Mouse (Mus musculus) ES-Bruce4 (cell line): ENCODE data around the gene Acsm2. TPM values are rescaled to one million over a fixed set of nuclear protein-coding genes. Genes with fewer than 3 reads are reported as not detected.
"Not testable (repeated sequence)": the region's sequence is repeated elsewhere in the genome, so short reads cannot be mapped to it uniquely, and the experiment has no call there.

ENCODE experiments used
- H3K27ac ChIP-seq: 2 replicates; pipeline ENCODE4 v1.5.1; 2012; ENCODE audit warnings: low read length, inconsistent platforms; ENCODE audit not compliant: insufficient read depth
- H3K27me3 ChIP-seq: 2 replicates; pipeline ENCODE4 v1.6.1; 2012; ENCODE audit warnings: mild to moderate bottlenecking, low read length, inconsistent platforms; ENCODE audit not compliant: control insufficient read depth, poor library complexity, insufficient read depth, severe bottlenecking
- H3K36me3 ChIP-seq: 2 replicates; pipeline ENCODE4 v1.6.1; 2012; ENCODE audit warnings: inconsistent platforms, mild to moderate bottlenecking, low read length, moderate library complexity; ENCODE audit not compliant: control insufficient read depth, poor library complexity, insufficient read depth, severe bottlenecking
- H3K4me1 ChIP-seq: one replicate; pipeline ENCODE4 v1.8.1; 2011; ENCODE audit warnings: low read length; ENCODE audit not compliant: control insufficient read depth, insufficient read depth
- H3K4me3 ChIP-seq: 2 replicates; pipeline ENCODE4 v1.5.1; 2011; ENCODE audit warnings: low read depth, mild to moderate bottlenecking, low read length
- H3K9ac ChIP-seq: 2 replicates; pipeline ENCODE4 v1.6.1; 2012; ENCODE audit warnings: low read depth, mild to moderate bottlenecking, inconsistent platforms; ENCODE audit not compliant: poor library complexity, severe bottlenecking
- H3K9me3 ChIP-seq: replicated peaks from 2 replicates; pipeline ENCODE4 v1.6.1; 2012; ENCODE audit warnings: mild to moderate bottlenecking, low read length, inconsistent platforms; ENCODE audit not compliant: control insufficient read depth, poor library complexity, insufficient read depth, severe bottlenecking
- CTCF ChIP-seq: IDR thresholded peaks from one replicate; pipeline ENCODE4 v1.8.1; 2011; ENCODE audit warnings: low read depth, low read length
- EP300 ChIP-seq: IDR thresholded peaks from 2 replicates; pipeline ENCODE4 v1.6.1; 2011; ENCODE audit warnings: low read depth, low read length; ENCODE audit not compliant: insufficient read depth
- POLR2A ChIP-seq: IDR thresholded peaks from one replicate; pipeline ENCODE4 v1.8.1; 2011; ENCODE audit warnings: low read length; ENCODE audit not compliant: insufficient read depth
- polyA plus RNA-seq: library from polyadenylated mRNA; stranded (reverse); fragments of >200 nt; gene quantifications from 2 replicates; pipeline ENCODE4 v1.2.4, GENCODE M21; 2011; ENCODE audit warnings: low read depth; ENCODE audit not compliant: missing spikeins, insufficient read depth, insufficient read length

Gene Acsm2
- polyA plus RNA-seq, 1 experiment, result not detected

- TF ChIP-seq CTCF, result no peak
- TF ChIP-seq POLR2A, result no peak
- no peak for TF ChIP-seq EP300
- Histone ChIP-seq H3K27ac (no peak overlapping the region), H3K4me3 (no peak overlapping the region), H3K9me3 (no peaks in the 10 kb centered on the region), H3K27me3 (no peaks in the 10 kb centered on the region), H3K9ac (no peak overlapping the region), H3K4me1 (no peaks in the 10 kb centered on the region), H3K36me3 (no peaks in the 10 kb centered on the region)
Measured at GRCm38 (mm10) chr7:119550471-119551222, 3.5 kb upstream of the Acsm2 start.

GRCm38 (mm10) chr7:119559789-119560451 is 5.8 kb downstream of the Acsm2 start:
- no peaks in the 10 kb centered on the region for H3K4me1 ChIP-seq
- H3K4me3 ChIP-seq, result no peak overlapping the region
- no peak overlapping the region for H3K9ac ChIP-seq
- no peaks in the 10 kb centered on the region for H3K27me3 ChIP-seq
- no peaks in the 10 kb centered on the region for H3K36me3 ChIP-seq
- H3K9me3 ChIP-seq, result no peaks in the 10 kb centered on the region
- no peak overlapping the region for H3K27ac ChIP-seq
- TF ChIP-seq CTCF (no peak), POLR2A (no peak), EP300 (no peak)

- no peak for TF ChIP-seq POLR2A
- no peak for TF ChIP-seq CTCF
- TF ChIP-seq EP300, result no peak
- no peak overlapping the region for H3K9ac ChIP-seq
- no peaks in the 10 kb centered on the region for H3K4me1 ChIP-seq
- no peaks in the 10 kb centered on the region for H3K9me3 ChIP-seq
- H3K27me3 ChIP-seq, result no peaks in the 10 kb centered on the region
- no peak overlapping the region for H3K4me3 ChIP-seq
- H3K27ac ChIP-seq, result no peak overlapping the region
- no peaks in the 10 kb centered on the region for H3K36me3 ChIP-seq
Measured at GRCm38 (mm10) chr7:119560452-119560835, 6.3 kb downstream of the Acsm2 start.

DNA sequence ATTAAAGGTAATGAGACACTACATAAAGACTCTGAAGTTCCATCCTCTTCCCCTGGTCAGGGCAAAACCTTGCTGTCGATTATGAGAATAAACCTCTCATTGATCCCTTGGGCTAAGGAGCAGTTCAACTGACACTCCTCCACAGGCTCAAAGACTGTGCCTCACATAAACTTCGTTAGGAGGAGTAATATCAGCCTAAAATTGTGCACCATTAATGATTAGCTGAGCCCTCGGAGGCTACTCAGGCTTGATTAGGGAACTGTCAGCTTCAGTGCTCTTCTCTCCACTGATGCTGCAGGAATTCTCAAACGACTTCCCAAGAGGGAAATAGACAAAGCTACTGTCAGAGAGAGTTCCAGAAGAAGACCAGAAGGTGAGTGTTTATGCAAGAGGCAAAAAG is 7.3 kb downstream of the Acsm2 start:
- no peak overlapping the region for H3K9ac ChIP-seq
- H3K27ac ChIP-seq, result no peak overlapping the region
- H3K36me3 ChIP-seq, result no peaks in the 10 kb centered on the region
- TF ChIP-seq CTCF, result no peak
- no peak for TF ChIP-seq POLR2A
- H3K4me3 ChIP-seq, result no peak overlapping the region
- no peaks in the 10 kb centered on the region for H3K4me1 ChIP-seq
- no peaks in the 10 kb centered on the region for H3K9me3 ChIP-seq
- H3K27me3 ChIP-seq, result no peaks in the 10 kb centered on the region

- not testable (repeated sequence) for H3K4me3 ChIP-seq, H3K4me1 ChIP-seq, H3K9me3 ChIP-seq, H3K36me3 ChIP-seq, H3K27ac ChIP-seq, H3K27me3 ChIP-seq, H3K9ac ChIP-seq
Measured at GRCm38 (mm10) chr7:119562476-119562875, 8.3 kb downstream of the Acsm2 start.

DNA sequence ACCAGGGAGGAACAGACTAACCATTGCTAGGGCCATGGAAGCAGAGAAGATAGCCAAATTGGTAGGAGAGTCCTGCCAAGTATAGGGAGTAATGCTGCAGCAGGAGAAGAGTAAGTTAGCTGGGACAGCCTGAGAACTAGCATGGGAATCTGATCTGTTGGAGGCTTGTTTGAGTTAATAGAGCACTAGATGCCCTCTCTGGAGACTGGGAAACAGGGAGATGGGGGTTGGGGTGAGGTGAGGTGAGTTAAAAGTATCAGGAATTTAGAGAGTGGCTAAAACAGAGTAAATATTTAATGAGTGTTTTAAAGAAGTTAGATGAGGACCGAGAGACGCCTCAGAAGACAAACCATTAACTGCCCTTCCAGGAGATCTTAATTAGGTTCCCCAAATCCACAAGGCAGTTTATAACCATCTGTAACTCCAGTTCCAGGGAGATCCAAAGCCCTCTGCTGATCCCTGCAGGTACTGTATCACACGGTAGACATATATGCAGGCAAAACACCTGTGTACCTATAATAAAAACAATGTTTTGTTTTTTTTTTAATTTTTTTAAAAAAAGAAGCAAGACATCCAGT is 40.5 kb downstream of the Acsm2 start:
- no peak for TF ChIP-seq CTCF
- TF ChIP-seq EP300, result no peak
- no peak for TF ChIP-seq POLR2A
- no peaks in the 10 kb centered on the region for H3K9me3 ChIP-seq
- no peak overlapping the region for H3K9ac ChIP-seq
- peaks cover 1% of the 10 kb centered on the region for H3K4me1 ChIP-seq
- no peaks in the 10 kb centered on the region for H3K36me3 ChIP-seq
- H3K27ac ChIP-seq, result no peak overlapping the region
- H3K27me3 ChIP-seq, result no peaks in the 10 kb centered on the region
- no peak overlapping the region for H3K4me3 ChIP-seq
